Mouse (Mus musculus) testis, adult 2 months (tissue): ENCODE data around the gene Drc7.
A peak's percentile ranks its signal among the peaks of the same experiment; 100 is the strongest.

ENCODE experiments used
- CTCF ChIP-seq: fragments of 200-500 bp; IDR thresholded peaks from 2 replicates; pipeline ENCODE4 v1.5.1; 2012; ENCODE audit warnings: low read depth, mild to moderate bottlenecking, inconsistent platforms, low read length, moderate library complexity; ENCODE audit not compliant: control insufficient read depth, insufficient read depth, insufficient replicate concordance
- POLR2A ChIP-seq: fragments of 200-500 bp; IDR thresholded peaks from 2 replicates; pipeline ENCODE4 v1.6.1; 2012; ENCODE audit warnings: low read depth, mild to moderate bottlenecking, inconsistent platforms, low read length, moderate library complexity; ENCODE audit not compliant: control insufficient read depth

DNA sequence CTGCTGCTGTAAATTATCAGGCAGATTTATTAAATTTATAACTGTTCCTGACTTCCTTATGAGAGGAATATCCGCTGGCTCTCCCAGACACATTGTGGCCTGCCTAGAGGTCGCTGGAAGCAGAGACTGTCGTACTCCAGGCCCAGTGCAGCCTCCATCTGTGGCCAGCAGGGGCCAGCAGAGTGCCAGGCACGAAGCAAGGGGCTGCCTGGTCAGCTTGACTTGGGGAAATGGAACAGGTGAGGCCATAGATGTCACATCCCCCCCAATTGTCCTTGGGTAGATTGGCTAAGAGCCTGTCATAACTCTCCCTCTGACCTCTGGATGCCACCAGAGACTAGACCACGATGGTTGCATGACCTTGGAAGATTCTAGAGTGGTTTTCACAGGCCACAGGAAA lies 44.1 kb downstream of the Drc7 start:
- TF ChIP-seq CTCF (peak; percentile 86; the same call in 1 of the 2 replicates), POLR2A (no peak)
